Mouse (Mus musculus) intestine, embryonic 15.5 days (tissue): ENCODE measurements at regions not wholly inside any gene's neighbourhood (a gene's known extent, or its start where the extent isn't known, plus 50 kb on each side); places are given as distances from the start of the nearest gene placed in this dataset.
A peak's percentile ranks its signal among the peaks of the same experiment; 100 is the strongest.

ENCODE experiments used
- ATAC-seq: fragments of 200-750 bp; cut with Nextera tagmentation; 2 replicates; pipeline ENCODE4 v1.8.0; 2017; ENCODE audit warnings: moderate TSS enrichment, moderate library complexity
- H3K27ac ChIP-seq: fragments of 300-500 bp; sonication (generic); 2 replicates; pipeline ENCODE4 v1.5.1; 2015; ENCODE audit warnings: mild to moderate bottlenecking, inconsistent platforms
- H3K27me3 ChIP-seq: fragments of 300-500 bp; sonication (generic); replicated peaks from 2 replicates; pipeline ENCODE4 v1.6.1; 2015; ENCODE audit warnings: inconsistent platforms
- H3K36me3 ChIP-seq: fragments of 300-500 bp; sonication (generic); 2 replicates; pipeline ENCODE4 v1.6.1; 2015; ENCODE audit warnings: inconsistent platforms
- H3K4me1 ChIP-seq: fragments of 300-500 bp; sonication (generic); replicated peaks from 2 replicates; pipeline ENCODE4 v1.6.1; 2015; ENCODE audit warnings: inconsistent platforms
- H3K4me2 ChIP-seq: fragments of 300-500 bp; sonication (generic); replicated peaks from 2 replicates; pipeline ENCODE4 v1.6.1; 2015; ENCODE audit warnings: mild to moderate bottlenecking, inconsistent platforms
- H3K4me3 ChIP-seq: fragments of 300-500 bp; sonication (generic); replicated peaks from 2 replicates; pipeline ENCODE4 v1.5.1; 2015; ENCODE audit warnings: inconsistent platforms
- H3K9ac ChIP-seq: fragments of 300-500 bp; sonication (generic); 2 replicates; pipeline ENCODE4 v1.6.1; 2015; ENCODE audit warnings: inconsistent platforms
- H3K9me3 ChIP-seq: fragments of 300-500 bp; sonication (generic); 2 replicates; pipeline ENCODE4 v1.6.1; 2016; ENCODE audit warnings: inconsistent platforms
- WGBS: fragments of 180-500 bp; shearing (Covaris S2); methylation state at CpG from one replicate; pipeline ENCODE4 v1.1.7; 2015; 5-methylcytosine and 5-hydroxymethylcytosine counted together

DNA sequence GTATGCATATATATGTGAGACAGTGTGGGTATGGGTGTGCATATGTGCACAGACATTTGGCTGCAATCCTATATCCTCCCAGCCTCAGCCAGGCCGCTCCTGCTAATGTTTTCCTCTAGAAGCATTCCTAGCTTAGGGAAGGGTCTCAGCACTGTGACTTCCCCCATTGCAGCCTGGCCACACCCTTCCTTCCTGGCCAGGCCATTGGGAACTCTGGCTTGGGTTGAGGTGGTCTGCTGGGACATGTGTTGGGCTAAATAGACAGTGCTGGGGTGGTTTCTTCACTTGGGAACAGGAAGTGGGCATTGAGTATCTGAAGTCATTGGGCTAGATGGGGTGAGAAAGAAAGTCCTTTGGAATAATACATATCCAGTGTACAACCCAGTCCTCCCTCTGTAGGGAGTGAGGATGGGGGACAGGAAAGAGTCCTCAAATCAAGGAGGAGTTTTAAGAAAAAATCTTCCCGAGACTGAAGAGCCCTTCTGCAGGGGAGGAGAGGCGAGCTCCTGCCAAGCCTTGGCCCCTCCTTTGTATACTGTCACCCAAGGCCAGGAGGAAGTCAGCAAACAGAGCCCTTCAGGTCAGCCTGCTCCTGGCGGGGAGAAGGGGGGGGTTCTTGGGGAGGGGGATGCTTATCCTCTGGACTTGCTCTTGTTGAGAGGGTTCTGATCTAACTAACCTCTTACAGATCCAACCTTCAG, 116.0 kb upstream of the Zmiz1 start:
- 18% methylated on average over 4 of the region's 4 CpGs for WGBS
- Histone ChIP-seq H3K9ac (peak overlapping the region; percentile 3; the same call in 1 of the 2 replicates), H3K9me3 (no peaks in the 10 kb centered on the region), H3K4me3 (no peak overlapping the region), H3K36me3 (no peaks in the 10 kb centered on the region), H3K27ac (peak overlapping the region; percentile 60), H3K4me2 (no peak overlapping the region), H3K4me1 (peaks cover 37% of the 10 kb centered on the region), H3K27me3 (no peaks in the 10 kb centered on the region)
- ATAC-seq = peak; percentile 14; the same call in 1 of the 2 replicates

- H3K9me3 ChIP-seq = no peaks in the 10 kb centered on the region
- no peak overlapping the region for H3K4me2 ChIP-seq
- H3K36me3 ChIP-seq = no peaks in the 10 kb centered on the region
- no peak overlapping the region for H3K4me3 ChIP-seq
- peaks cover 36% of the 10 kb centered on the region for H3K4me1 ChIP-seq
- no peaks in the 10 kb centered on the region for H3K27me3 ChIP-seq
- no peak for ATAC-seq
- WGBS = 50% methylated on average over 2 of the region's 2 CpGs
- no peak overlapping the region for H3K27ac ChIP-seq
- no peak overlapping the region for H3K9ac ChIP-seq
Measured at GRCm38 (mm10) chr14:25345995-25346394, 113.0 kb upstream of the Zmiz1 start.

- no peak overlapping the region for H3K4me3 ChIP-seq
- 77% methylated on average over 7 of the region's 7 CpGs for WGBS
Measured at GRCm38 (mm10) chr14:25346813-25347610, 112.0 kb upstream of the Zmiz1 start.

GRCm38 (mm10) chr14:25350282-25350964, 108.6 kb upstream of the Zmiz1 start:
- Histone ChIP-seq H3K9me3 (no peaks in the 10 kb centered on the region), H3K27me3 (no peaks in the 10 kb centered on the region), H3K4me1 (peaks cover 19% of the 10 kb centered on the region), H3K9ac (no peak overlapping the region), H3K4me2 (no peak overlapping the region), H3K27ac (no peak overlapping the region), H3K36me3 (no peaks in the 10 kb centered on the region), H3K4me3 (no peak overlapping the region)
- 56% methylated on average over 9 of the region's 9 CpGs for WGBS
- ATAC-seq = 0 out of 2 replicates have a peak, but pooled peaks have one; percentile 65

More at GRCm38 (mm10) chr14:25346813-25347610, 112.0 kb upstream of the Zmiz1 start:
- no peak overlapping the region for H3K4me2 ChIP-seq
- H3K27ac ChIP-seq = no peak overlapping the region
- H3K36me3 ChIP-seq = no peaks in the 10 kb centered on the region
- no peaks in the 10 kb centered on the region for H3K27me3 ChIP-seq
- no peaks in the 10 kb centered on the region for H3K9me3 ChIP-seq
- H3K4me1 ChIP-seq = peaks cover 29% of the 10 kb centered on the region
- no peak overlapping the region for H3K9ac ChIP-seq
- no peak for ATAC-seq

GRCm38 (mm10) chr14:25353804-25354203, 105.2 kb upstream of the Zmiz1 start:
- H3K36me3 ChIP-seq = no peaks in the 10 kb centered on the region
- H3K27ac ChIP-seq = peak overlapping the region; percentile 68
- WGBS = 58% methylated on average over 8 of the region's 8 CpGs
- no peak overlapping the region for H3K9ac ChIP-seq
- no peak overlapping the region for H3K4me3 ChIP-seq
- H3K4me1 ChIP-seq = peaks cover 15% of the 10 kb centered on the region
- no peak for ATAC-seq
- H3K4me2 ChIP-seq = no peak overlapping the region
- H3K9me3 ChIP-seq = no peaks in the 10 kb centered on the region
- H3K27me3 ChIP-seq = no peaks in the 10 kb centered on the region

- no peak for ATAC-seq
- 81% methylated on average over 7 of the region's 7 CpGs for WGBS
Measured at GRCm38 (mm10) chr14:25354288-25354850, 104.6 kb upstream of the Zmiz1 start.

DNA sequence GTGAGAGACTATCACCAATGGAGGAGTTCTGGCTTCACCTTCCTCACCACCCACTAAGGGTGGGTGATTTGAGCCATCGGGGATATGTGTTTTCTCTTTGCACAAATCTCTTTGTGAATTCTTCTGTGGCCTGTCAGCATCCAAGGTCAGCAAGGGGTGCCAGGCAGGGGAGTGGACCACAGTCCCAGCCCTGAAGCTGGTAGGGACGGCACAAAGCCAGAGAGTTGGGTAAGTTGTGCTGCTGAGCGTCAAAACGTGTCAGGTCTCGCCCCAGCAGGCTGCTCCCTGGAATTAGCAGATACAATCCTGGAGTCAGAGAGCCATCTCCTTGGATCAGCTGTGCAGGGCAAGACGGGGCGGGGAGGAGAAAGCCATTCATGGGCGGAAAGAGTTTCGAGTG, 101.2 kb upstream of the Zmiz1 start:
- Histone ChIP-seq H3K4me1 (peaks cover 5% of the 10 kb centered on the region; the same call in 1 of the 2 replicates), H3K36me3 (no peaks in the 10 kb centered on the region), H3K9me3 (no peaks in the 10 kb centered on the region), H3K4me2 (no peak overlapping the region), H3K27ac (no peak overlapping the region), H3K9ac (no peak overlapping the region), H3K27me3 (no peaks in the 10 kb centered on the region), H3K4me3 (no peak overlapping the region)
- no peak for ATAC-seq
- 81% methylated on average over 9 of the region's 9 CpGs for WGBS

More at GRCm38 (mm10) chr14:25354288-25354850, 104.6 kb upstream of the Zmiz1 start:
- Histone ChIP-seq H3K36me3 (no peaks in the 10 kb centered on the region), H3K9ac (no peak overlapping the region), H3K27me3 (no peaks in the 10 kb centered on the region), H3K27ac (peak overlapping the region; percentile 68), H3K4me3 (no peak overlapping the region), H3K9me3 (no peaks in the 10 kb centered on the region), H3K4me2 (no peak overlapping the region), H3K4me1 (peaks cover 15% of the 10 kb centered on the region)

DNA sequence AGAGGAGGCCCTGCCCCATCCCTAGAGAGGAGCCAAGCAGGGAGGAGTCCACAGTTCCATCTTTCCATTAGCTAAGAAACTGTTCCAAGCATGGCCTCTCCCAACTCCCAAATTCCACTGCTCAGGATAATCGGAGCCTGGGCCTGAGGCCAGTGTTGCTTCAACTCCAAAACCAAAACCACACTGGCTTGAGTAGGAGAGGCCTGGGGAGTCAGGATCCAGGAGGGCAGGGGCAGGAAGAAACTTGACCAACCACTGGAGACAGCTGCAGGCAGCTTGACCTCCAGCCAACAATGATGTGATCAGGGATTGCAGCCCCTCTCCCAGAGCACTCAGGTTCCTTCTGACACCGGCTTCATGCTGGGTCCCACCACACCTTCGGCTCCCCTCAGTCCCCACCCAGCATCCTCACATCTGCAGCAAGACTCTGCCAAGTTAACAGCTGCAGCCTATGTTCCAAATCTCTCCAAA, 99.1 kb upstream of the Zmiz1 start:
- Histone ChIP-seq H3K9ac (no peak overlapping the region), H3K4me2 (no peak overlapping the region), H3K9me3 (no peaks in the 10 kb centered on the region), H3K4me3 (no peak overlapping the region), H3K36me3 (no peaks in the 10 kb centered on the region), H3K4me1 (peaks cover under 1% of the 10 kb centered on the region; the same call in 1 of the 2 replicates), H3K27ac (no peak overlapping the region), H3K27me3 (no peaks in the 10 kb centered on the region)
- ATAC-seq = no peak; the same call in 1 of the 2 replicates
- 79% methylated on average over 3 of the region's 3 CpGs for WGBS

GRCm38 (mm10) chr14:25360726-25361125, 98.3 kb upstream of the Zmiz1 start:
- H3K4me2 ChIP-seq = no peak overlapping the region
- no peaks in the 10 kb centered on the region for H3K27me3 ChIP-seq
- H3K9me3 ChIP-seq = no peaks in the 10 kb centered on the region
- no peak for ATAC-seq
- no peak overlapping the region for H3K9ac ChIP-seq
- H3K27ac ChIP-seq = no peak overlapping the region
- no peak overlapping the region for H3K4me3 ChIP-seq
- H3K4me1 ChIP-seq = peaks cover 2% of the 10 kb centered on the region; the same call in 1 of the 2 replicates
- 88% methylated on average over 9 of the region's 9 CpGs for WGBS
- H3K36me3 ChIP-seq = no peaks in the 10 kb centered on the region

DNA sequence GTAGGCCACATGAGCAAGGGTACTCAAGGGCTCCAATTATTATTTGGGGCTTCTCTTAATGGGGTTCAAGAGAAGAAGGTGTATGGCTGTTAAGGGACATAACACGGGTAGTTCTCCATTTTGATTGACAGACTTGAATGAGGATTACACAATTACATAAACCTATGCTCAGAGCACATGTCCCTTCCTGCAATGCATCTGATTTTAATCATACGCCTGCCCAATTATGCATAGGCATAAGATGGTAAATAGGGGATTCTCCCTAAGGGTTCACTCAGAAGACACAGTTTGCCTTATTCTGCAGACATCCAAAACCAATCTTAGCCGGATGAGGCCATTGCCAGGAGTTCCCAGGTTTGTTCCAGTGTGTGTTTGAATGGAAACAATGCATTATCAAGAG, 97.9 kb upstream of the Zmiz1 start:
- peaks cover 5% of the 10 kb centered on the region; the same call in 1 of the 2 replicates for H3K4me1 ChIP-seq
- no peaks in the 10 kb centered on the region for H3K9me3 ChIP-seq
- WGBS = 88% methylated on average over 3 of the region's 3 CpGs
- no peak for ATAC-seq
- no peak overlapping the region for H3K9ac ChIP-seq
- H3K4me2 ChIP-seq = no peak overlapping the region
- no peak overlapping the region for H3K4me3 ChIP-seq
- no peaks in the 10 kb centered on the region for H3K36me3 ChIP-seq
- no peak overlapping the region for H3K27ac ChIP-seq
- H3K27me3 ChIP-seq = no peaks in the 10 kb centered on the region

- WGBS = 7% methylated on average over 1 of the region's 1 CpGs
- H3K4me1 ChIP-seq = peaks cover 6% of the 10 kb centered on the region
- no peak overlapping the region for H3K9ac ChIP-seq
- no peaks in the 10 kb centered on the region for H3K9me3 ChIP-seq
- no peak for ATAC-seq
- no peak overlapping the region for H3K4me2 ChIP-seq
- no peaks in the 10 kb centered on the region for H3K36me3 ChIP-seq
- H3K27ac ChIP-seq = no peak overlapping the region
- no peak overlapping the region for H3K4me3 ChIP-seq
- no peaks in the 10 kb centered on the region for H3K27me3 ChIP-seq
Measured at GRCm38 (mm10) chr14:25362771-25363170, 96.2 kb upstream of the Zmiz1 start.
